Mouse (Mus musculus) E14TG2a.4 (cell line): ENCODE measurements around the gene Cox8a.

Experiments
- H3K27me3 ChIP-seq: 2 replicates; pipeline ENCODE4 v1.6.1; 2014; ENCODE audit warnings: low read length, control low read depth; ENCODE audit not compliant: insufficient read depth
- H3K36me3 ChIP-seq: 2 replicates; pipeline ENCODE4 v1.6.1; 2014; ENCODE audit warnings: low read length, control low read depth; ENCODE audit not compliant: insufficient read depth
- H3K4me1 ChIP-seq: replicated peaks from 2 replicates; pipeline ENCODE4 v1.6.1; 2014; ENCODE audit warnings: low read depth, low read length, control low read depth
- H3K4me3 ChIP-seq: replicated peaks from 2 replicates; pipeline ENCODE4 v1.5.1; 2014; ENCODE audit warnings: mild to moderate bottlenecking, low read length
- H3K9me3 ChIP-seq: 2 replicates; pipeline ENCODE4 v1.6.1; 2014; ENCODE audit warnings: low read length, control low read depth
- CTCF ChIP-seq: conservative IDR thresholded peaks from 2 replicates; pipeline ENCODE4 v1.5.1; 2014; ENCODE audit warnings: low read length
- NANOG ChIP-seq: IDR thresholded peaks from 2 replicates; pipeline ENCODE4 v1.6.1; 2014; ENCODE audit warnings: borderline replicate concordance, low read length, mixed read lengths
- POU5F1 ChIP-seq: IDR thresholded peaks from 2 replicates; pipeline ENCODE4 v1.6.1; 2014; ENCODE audit warnings: low read length, borderline replicate concordance

Gene Cox8a

GRCm38 (mm10) chr19:7185715-7186291 lies 31.6 kb downstream of the Cox8a start:
- Histone ChIP-seq H3K9me3 (no peaks in the 10 kb centered on the region), H3K4me1 (peaks cover 78% of the 10 kb centered on the region), H3K27me3 (peaks cover 65% of the 10 kb centered on the region), H3K4me3 (peak overlapping the region; percentile 70), H3K36me3 (no peaks in the 10 kb centered on the region)
- TF ChIP-seq POU5F1 (no peak), NANOG (no peak), CTCF (no peak)

- TF ChIP-seq NANOG (no peak), CTCF (no peak), POU5F1 (no peak)
- Histone ChIP-seq H3K27me3 (peaks cover 68% of the 10 kb centered on the region), H3K4me3 (peak overlapping the region; percentile 70; the same call in 1 of the 2 replicates), H3K9me3 (no peaks in the 10 kb centered on the region), H3K36me3 (no peaks in the 10 kb centered on the region), H3K4me1 (peaks cover 85% of the 10 kb centered on the region)
Observed at GRCm38 (mm10) chr19:7185059-7185458, 32.4 kb downstream of the Cox8a start.

GRCm38 (mm10) chr19:7183419-7183818 lies 34.0 kb downstream of the Cox8a start:
- Histone ChIP-seq H3K27me3 (peaks cover 77% of the 10 kb centered on the region), H3K9me3 (no peaks in the 10 kb centered on the region), H3K4me1 (peaks cover 86% of the 10 kb centered on the region), H3K4me3 (no peak overlapping the region), H3K36me3 (no peaks in the 10 kb centered on the region)
- no peak for TF ChIP-seq POU5F1

GRCm38 (mm10) chr19:7182273-7182949 lies 35.0 kb downstream of the Cox8a start:
- Histone ChIP-seq H3K36me3 (no peaks in the 10 kb centered on the region), H3K4me3 (peak overlapping the region; percentile 53), H3K27me3 (peaks cover 76% of the 10 kb centered on the region), H3K4me1 (peaks cover 84% of the 10 kb centered on the region), H3K9me3 (no peaks in the 10 kb centered on the region)
- TF ChIP-seq CTCF (no peak), POU5F1 (no peak), NANOG (no peak)

GRCm38 (mm10) chr19:7181496-7181895 lies 35.9 kb downstream of the Cox8a start:
- H3K27me3 ChIP-seq, result peaks cover 75% of the 10 kb centered on the region
- H3K36me3 ChIP-seq, result no peaks in the 10 kb centered on the region
- H3K4me1 ChIP-seq, result peaks cover 79% of the 10 kb centered on the region
- no peaks in the 10 kb centered on the region for H3K9me3 ChIP-seq
- TF ChIP-seq POU5F1 (no peak), NANOG (no peak), CTCF (no peak)
- H3K4me3 ChIP-seq, result no peak overlapping the region

- H3K9me3 ChIP-seq, result no peaks in the 10 kb centered on the region
- TF ChIP-seq POU5F1, result no peak
- no peak for TF ChIP-seq NANOG
- TF ChIP-seq CTCF, result no peak
- H3K4me1 ChIP-seq, result peaks cover 79% of the 10 kb centered on the region
- H3K36me3 ChIP-seq, result no peaks in the 10 kb centered on the region
- peaks cover 71% of the 10 kb centered on the region for H3K27me3 ChIP-seq
- H3K4me3 ChIP-seq, result no peak overlapping the region
Observed at GRCm38 (mm10) chr19:7180756-7181405, 36.5 kb downstream of the Cox8a start.

- peaks cover 62% of the 10 kb centered on the region for H3K27me3 ChIP-seq
- no peaks in the 10 kb centered on the region for H3K9me3 ChIP-seq
- H3K36me3 ChIP-seq, result no peaks in the 10 kb centered on the region
- H3K4me1 ChIP-seq, result peaks cover 80% of the 10 kb centered on the region
- TF ChIP-seq NANOG (no peak), CTCF (no peak), POU5F1 (no peak)
- H3K4me3 ChIP-seq, result no peak overlapping the region
Observed at GRCm38 (mm10) chr19:7178841-7179452, 38.5 kb downstream of the Cox8a start.

GRCm38 (mm10) chr19:7177804-7178511 lies 39.5 kb downstream of the Cox8a start:
- Histone ChIP-seq H3K27me3 (peaks cover 58% of the 10 kb centered on the region), H3K36me3 (no peaks in the 10 kb centered on the region), H3K4me3 (no peak overlapping the region), H3K4me1 (peaks cover 73% of the 10 kb centered on the region), H3K9me3 (no peaks in the 10 kb centered on the region)
- no peak for TF ChIP-seq CTCF
- no peak for TF ChIP-seq NANOG
- TF ChIP-seq POU5F1, result no peak
